Mouse (Mus musculus): ENCODE data around the gene Hcar2.

DNA sequence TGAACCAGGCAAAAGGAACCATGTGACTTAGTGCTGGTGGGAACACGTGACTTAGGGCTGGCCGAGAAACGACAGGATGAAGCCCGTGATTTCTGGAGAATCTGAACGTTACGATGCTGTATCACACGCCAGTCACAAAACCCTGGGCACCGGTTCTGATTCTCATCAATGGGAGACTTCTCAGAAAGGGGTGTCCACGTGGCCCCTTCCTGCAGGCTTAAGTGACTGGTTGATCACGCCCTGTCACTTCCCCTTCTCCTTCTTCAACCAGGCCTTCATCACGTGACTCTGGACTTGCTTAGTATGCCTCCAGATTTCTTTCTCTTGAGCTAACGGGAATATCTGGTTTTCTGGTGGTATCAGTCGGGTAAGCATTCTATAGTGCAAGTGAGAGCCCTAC, 32.1 kb upstream of the Hcar2 start:
- TF ChIP-seq NELFE (IDR thresholded peaks at IDR 0.05; ENCODE audit: low read depth, low read length) (no peak), POLR2A (IDR thresholded peaks at IDR 0.05; ENCODE audit: control insufficient read depth in 1 of 2, insufficient read depth in 1 of 2, low read depth in 1 of 2, low read length in 2 of 2, poor library complexity in 1 of 2) (peak in 1 of 2 experiments; percentile 57; a peak in 1 of 4 replicates), ZNF384 (IDR thresholded peaks at IDR 0.05; ENCODE audit: low read depth, low read length) (no peak), CTCF (IDR thresholded peaks at IDR 0.05 in 2 of 3, conservative IDR thresholded peaks at IDR 0.05 in 1 of 3; ENCODE audit: control insufficient read depth in 1 of 3, insufficient read depth in 1 of 3, low read depth in 2 of 3, low read length in 3 of 3, poor library complexity in 1 of 3, severe bottlenecking in 1 of 3) (no peak), MAX (IDR thresholded peaks at IDR 0.05; ENCODE audit: low read length) (peak; percentile 97), E2F4 (IDR thresholded peaks at IDR 0.05; ENCODE audit: borderline replicate concordance, low read depth, low read length) (no peak), USF1 (IDR thresholded peaks at IDR 0.05; ENCODE audit: low read depth, low read length) (peak; percentile 95), MYC (IDR thresholded peaks at IDR 0.05; ENCODE audit: low read depth, low read length) (peak; percentile 99), JUND (IDR thresholded peaks at IDR 0.05; ENCODE audit: low read depth, low read length) (no peak), EP300 (IDR thresholded peaks at IDR 0.05; ENCODE audit: low read depth in 1 of 2, low read length in 2 of 2) (no peak), GATA1 (IDR thresholded peaks at IDR 0.05; ENCODE audit: low read depth, low read length) (no peak), ETS1 (IDR thresholded peaks at IDR 0.05; ENCODE audit: low read depth, low read length) (no peak)

Data from MEL (cell line).